Mouse (Mus musculus) frontal cortex, postnatal 10 days (tissue): ENCODE measurements around the gene Rnf227.

ENCODE experiments used
- DNase-seq, 2 experiments: peaks; one replicate each; pipeline ENCODE4 v3.0.0; 2022; ENCODE audit warnings: low spot score in 2 of 2, mixed read lengths in 1 of 2

Gene Rnf227

GRCm38 (mm10) chr11:69370817-69371215 is 30.6 kb downstream of the Rnf227 start:
- no peak for DNase-seq

GRCm38 (mm10) chr11:69371601-69372000 is 31.3 kb downstream of the Rnf227 start:
- no peak for DNase-seq

GRCm38 (mm10) chr11:69372056-69372779 is 32.0 kb downstream of the Rnf227 start:
- DNase-seq, result peak in 1 of 2 experiments; percentile 40

- no peak for DNase-seq
Observed at GRCm38 (mm10) chr11:69372780-69373170, 32.5 kb downstream of the Rnf227 start.

GRCm38 (mm10) chr11:69373223-69373965 is 33.1 kb downstream of the Rnf227 start:
- no peak for DNase-seq

- DNase-seq, result no peak
Observed at GRCm38 (mm10) chr11:69375646-69376045, 35.4 kb downstream of the Rnf227 start.

GRCm38 (mm10) chr11:69377766-69378165 is 37.5 kb downstream of the Rnf227 start:
- no peak for DNase-seq

- DNase-seq, result no peak
Observed at GRCm38 (mm10) chr11:69379600-69379999, 39.3 kb downstream of the Rnf227 start.

GRCm38 (mm10) chr11:69381356-69381755 is 41.1 kb downstream of the Rnf227 start:
- DNase-seq, result no peak

GRCm38 (mm10) chr11:69382478-69383105 is 42.3 kb downstream of the Rnf227 start:
- no peak for DNase-seq

- no peak for DNase-seq
Observed at GRCm38 (mm10) chr11:69384979-69385378, 44.7 kb downstream of the Rnf227 start.

GRCm38 (mm10) chr11:69386758-69387157 is 46.5 kb downstream of the Rnf227 start:
- no peak for DNase-seq

GRCm38 (mm10) chr11:69388680-69389079 is 48.4 kb downstream of the Rnf227 start:
- no peak for DNase-seq

GRCm38 (mm10) chr11:69389531-69390399 is 49.5 kb downstream of the Rnf227 start:
- no peak for DNase-seq

GRCm38 (mm10) chr11:69390400-69391034 is 50.3 kb downstream of the Rnf227 start:
- peak in 1 of 2 experiments; percentile 62 for DNase-seq
